Mouse (Mus musculus) 416B (cell line): ENCODE data around the gene Gm21209.
"Not testable (repeated sequence)": the region's sequence is repeated elsewhere in the genome, so short reads cannot be mapped to it uniquely, and the experiment has no call there.

Experiments used
- DNase-seq: peaks from one replicate; pipeline ENCODE4 v3.0.0; 2011; ENCODE audit warnings: low read depth

The Gm21209 gene

GRCm38 (mm10) chrY:49570856-49571255 lies at the start of gene Gm21209:
Gm21209 (plus strand) TSS chrY:49571156.
- DNase-seq, result not testable (repeated sequence)
